Mouse (Mus musculus) fat pad, adult 2 months (tissue): ENCODE measurements around the gene Ifitm5.
A peak's percentile ranks its signal among the peaks of the same experiment; 100 is the strongest.

Experiments used
- DNase-seq: peaks from one replicate; pipeline ENCODE4 v3.0.0-alpha.2; 2011; ENCODE audit warnings: low read depth, low spot score; ENCODE audit errors: extremely low read depth

The Ifitm5 gene

DNA sequence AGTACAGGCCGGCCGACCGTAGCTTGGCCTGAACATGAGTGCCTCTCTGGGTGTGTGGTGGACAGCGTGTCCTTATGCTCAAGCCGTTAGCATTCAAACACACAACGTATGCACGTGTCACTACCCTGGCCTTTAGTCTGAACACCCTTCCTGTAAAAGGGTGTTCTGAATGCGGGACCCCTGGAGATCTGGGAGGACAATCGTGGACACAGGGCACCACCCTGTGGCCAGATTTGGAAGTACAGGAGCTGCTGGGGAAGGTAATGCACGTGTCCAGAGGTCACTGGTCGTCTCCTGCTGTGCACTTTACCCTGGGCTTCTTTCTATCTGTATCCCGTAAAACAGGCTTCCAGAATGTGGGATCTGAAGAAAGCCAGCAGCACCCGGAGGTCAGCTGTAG lies 46.9 kb downstream of the Ifitm5 start:
- no peak for DNase-seq

DNA sequence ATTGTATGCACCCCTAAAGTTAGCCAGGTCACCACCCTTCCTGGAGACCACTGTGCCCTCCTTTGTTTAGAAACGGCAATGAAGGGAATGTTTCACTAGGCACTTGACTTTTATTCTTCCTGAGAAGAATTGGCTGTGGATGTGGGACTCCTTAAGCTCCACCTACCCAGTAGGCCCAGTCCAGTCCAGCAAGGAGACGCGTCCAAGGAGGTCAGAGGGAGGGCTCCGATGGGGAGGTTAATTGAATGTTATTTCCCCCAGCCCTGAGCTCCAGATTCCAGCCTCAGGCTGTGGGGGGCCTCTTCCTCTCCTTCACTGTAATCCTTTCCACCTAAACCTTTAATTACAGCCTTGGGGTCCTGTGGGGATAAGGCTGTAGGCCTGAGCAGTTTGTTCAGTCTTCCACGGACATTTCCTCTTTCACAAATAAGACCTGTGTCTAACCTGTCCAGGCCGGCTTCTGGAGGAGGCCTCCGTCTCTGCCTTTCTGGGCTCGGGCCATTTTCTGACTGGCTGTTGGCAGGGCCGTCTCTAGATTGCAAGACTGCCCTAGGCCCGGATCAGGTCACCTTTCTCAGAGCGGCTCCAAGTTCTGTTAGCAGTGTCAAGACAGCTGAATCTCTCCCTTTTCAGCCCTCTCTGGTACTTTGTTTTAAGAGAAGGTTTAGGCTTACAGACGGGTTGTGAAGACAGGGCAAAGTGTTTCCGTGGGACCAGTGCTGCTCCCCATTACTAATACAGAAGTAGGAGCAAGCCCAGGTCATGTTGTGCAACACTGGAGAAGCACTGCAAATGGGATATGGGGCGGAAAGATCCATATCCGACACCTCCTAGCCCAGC lies 47.8 kb downstream of the Ifitm5 start:
- peak; percentile 87 for DNase-seq

DNA sequence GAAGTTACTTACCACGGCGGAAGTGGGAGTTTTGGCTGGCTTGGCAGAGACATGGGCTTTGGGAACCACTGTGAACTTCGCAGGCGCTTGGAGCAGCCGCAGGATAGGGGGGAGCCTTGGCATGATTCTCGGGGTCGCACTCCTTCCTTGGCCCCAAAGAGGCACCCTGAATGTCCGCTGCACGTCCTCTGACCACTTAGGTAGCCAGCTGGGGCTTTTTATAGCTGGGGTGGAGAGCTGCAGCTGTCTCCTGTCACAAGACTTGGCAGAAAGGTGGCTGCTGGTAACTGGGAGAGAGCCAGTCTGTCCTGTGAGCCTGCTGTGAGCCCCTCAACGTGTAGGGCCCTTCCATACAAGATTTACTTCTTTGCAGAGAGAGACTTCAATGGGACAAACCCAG lies 49.9 kb downstream of the Ifitm5 start, which contains the start of gene Cox8b:
Cox8b (minus strand) TSS at position 227 of the 400 bp plus-strand sequence.
- DNase-seq: no peak

DNA sequence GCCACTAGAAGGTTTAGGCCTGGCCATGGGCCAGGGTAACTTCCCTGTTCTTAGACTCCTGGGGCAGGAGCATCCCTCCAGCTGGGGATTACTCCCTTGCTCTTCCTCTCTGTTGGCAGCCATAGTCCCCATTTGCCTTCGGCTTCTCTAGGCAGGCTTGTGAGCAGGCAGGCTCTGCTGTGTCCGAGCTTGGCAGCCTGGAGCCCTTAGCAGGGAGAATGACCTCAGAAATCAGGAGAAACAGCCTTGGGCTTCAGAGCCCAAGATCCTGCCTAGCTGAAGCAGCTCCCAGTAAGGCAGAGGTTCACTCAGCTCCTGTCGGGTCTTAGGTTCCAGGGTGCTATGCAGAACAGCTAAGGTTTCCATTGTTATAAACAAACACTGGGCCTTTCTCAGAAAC lies 51.0 kb downstream of the Ifitm5 start:
- DNase-seq: peak; percentile 81
